Mouse (Mus musculus): ENCODE data around the gene Shroom1.

DNA sequence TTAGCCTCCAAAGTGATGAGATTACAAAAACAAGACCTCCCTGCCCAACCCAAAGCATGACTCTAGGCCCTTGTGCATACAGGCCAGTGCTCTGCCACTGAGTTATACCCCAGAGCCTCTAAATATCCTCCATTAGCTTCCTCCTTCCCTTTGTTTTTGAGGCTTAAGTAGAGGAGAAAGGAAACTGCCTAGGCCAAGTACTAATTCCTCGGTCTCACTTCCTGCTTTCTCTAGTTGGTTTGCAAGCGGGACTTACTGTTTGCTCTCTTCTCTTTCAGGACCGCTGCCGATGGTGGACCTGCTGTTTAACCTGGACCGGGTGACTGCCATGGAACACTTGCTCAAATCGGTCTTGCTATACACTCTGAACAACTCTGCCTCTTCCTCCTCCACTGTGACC is 20.7 kb upstream of the Shroom1 start:
- no peak for TF ChIP-seq CTCF (IDR thresholded peaks at IDR 0.05; ENCODE audit: borderline replicate concordance, insufficient read depth, low read length)
- no peak for TF ChIP-seq POLR2A (IDR thresholded peaks at IDR 0.05; ENCODE audit: low read depth, low read length)
